In the genomic region with DNA sequence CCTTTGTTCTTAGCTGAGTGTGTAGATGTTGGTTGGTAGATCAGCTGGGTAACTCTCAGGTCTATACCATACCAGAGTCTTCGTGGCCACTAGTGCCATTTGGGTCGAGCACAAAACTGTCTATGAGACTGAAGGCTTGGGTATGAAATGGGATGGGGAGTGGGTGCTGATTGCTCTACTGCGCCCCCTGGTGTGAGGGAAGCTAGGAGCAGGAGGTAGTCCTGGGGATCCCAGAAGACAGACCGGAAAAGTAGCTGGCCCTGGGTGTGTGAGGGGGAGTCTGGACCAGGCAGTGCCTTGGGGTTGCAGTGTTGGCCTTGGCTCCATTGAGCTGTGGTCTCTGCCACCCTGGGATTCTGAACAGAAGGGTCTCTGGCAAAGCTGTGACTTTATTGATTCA, we compare ENCODE assay signal across 8 mouse cellular contexts. TPM values are rescaled to one million over a fixed set of nuclear protein-coding genes. Genes with fewer than 3 reads are reported as not detected.
DNase-seq lines count a peak whose midpoint lies in the region; ATAC-seq and TF ChIP-seq lines count a peak whose summit lies in the region.

No protein-coding gene starts in this region.

- no peak for TF ChIP-seq POLR2A in testis, adult 2 months (IDR thresholded peaks at IDR 0.05; ENCODE audit: control insufficient read depth, low read depth, low read length)
- TF ChIP-seq POLR2A in embryonic fibroblast, embryonic 13.5 days (IDR thresholded peaks at IDR 0.05; ENCODE audit: low read depth, low read length): no peak

- H3K4me2 ChIP-seq in forebrain, postnatal 0 days (ENCODE audit: low read depth): no peak overlapping the region
- no peak overlapping the region for H3K4me2 ChIP-seq in forebrain, embryonic 16.5 days (ENCODE audit: low read length)

- peak; percentile 56 for TF ChIP-seq CTCF in forebrain, postnatal 0 days (IDR thresholded peaks at IDR 0.05; ENCODE audit: low read depth)
- TF ChIP-seq CTCF in testis, adult 2 months (IDR thresholded peaks at IDR 0.05; ENCODE audit: control insufficient read depth, insufficient read depth, insufficient replicate concordance, low read depth, low read length): peak; percentile 54; the same call in 1 of the 2 replicates
- TF ChIP-seq CTCF in embryonic fibroblast, embryonic 13.5 days (IDR thresholded peaks at IDR 0.05; ENCODE audit: borderline replicate concordance, insufficient read depth, low read length): peak; percentile 62; the same call in 1 of the 2 replicates

- no peaks in the 10 kb centered on the region for H3K27me3 ChIP-seq in forebrain, postnatal 0 days (ENCODE audit: insufficient read depth, low read length)
- no peaks in the 10 kb centered on the region for H3K27me3 ChIP-seq in forebrain, embryonic 16.5 days (replicated peaks; ENCODE audit: control insufficient read depth, insufficient read depth, low read length)
- H3K27me3 ChIP-seq in testis, adult 2 months (ENCODE audit: control insufficient read depth, insufficient read depth, low read length): no peaks in the 10 kb centered on the region
- no peaks in the 10 kb centered on the region for H3K27me3 ChIP-seq in forebrain, embryonic 10.5 days (ENCODE audit: poor library complexity, severe bottlenecking)

- H3K36me3 ChIP-seq in forebrain, postnatal 0 days (ENCODE audit: insufficient read depth): peaks cover 52% of the 10 kb centered on the region
- peaks cover 14% of the 10 kb centered on the region for H3K36me3 ChIP-seq in forebrain, embryonic 16.5 days (ENCODE audit: control insufficient read depth, insufficient read depth)
- no peaks in the 10 kb centered on the region for H3K36me3 ChIP-seq in testis, adult 2 months (ENCODE audit: control insufficient read depth, insufficient read depth, low read length)
- peaks cover 52% of the 10 kb centered on the region for H3K36me3 ChIP-seq in forebrain, embryonic 10.5 days (replicated peaks)

- H3K9ac ChIP-seq in forebrain, postnatal 0 days: no peak overlapping the region
- no peak overlapping the region for H3K9ac ChIP-seq in forebrain, embryonic 16.5 days (replicated peaks; ENCODE audit: low read depth, low read length)

- 68% methylated on average over 4 of the region's 4 CpGs for WGBS in forebrain, postnatal 0 days
- WGBS in forebrain, embryonic 16.5 days: 64% methylated on average over 4 of the region's 4 CpGs
- WGBS in forebrain, embryonic 10.5 days: 69% methylated on average over 4 of the region's 4 CpGs

- H3K4me3 ChIP-seq in forebrain, postnatal 0 days (ENCODE audit: low read depth, low read length): no peak overlapping the region
- no peak overlapping the region for H3K4me3 ChIP-seq in forebrain, embryonic 16.5 days (replicated peaks; ENCODE audit: low read length)
- no peak overlapping the region for H3K4me3 ChIP-seq in testis, adult 2 months (ENCODE audit: control insufficient read depth, low read depth, low read length)
- no peak overlapping the region for H3K4me3 ChIP-seq in embryonic fibroblast, embryonic 13.5 days (ENCODE audit: insufficient read depth, low read length)
- no peak overlapping the region for H3K4me3 ChIP-seq in forebrain, embryonic 10.5 days

- no peak for ATAC-seq in forebrain, postnatal 0 days
- no peak for ATAC-seq in forebrain, embryonic 16.5 days

- H3K4me1 ChIP-seq in forebrain, postnatal 0 days (ENCODE audit: insufficient read depth): no peaks in the 10 kb centered on the region
- H3K4me1 ChIP-seq in forebrain, embryonic 16.5 days (replicated peaks; ENCODE audit: control insufficient read depth, insufficient read depth, low read length): peaks cover 6% of the 10 kb centered on the region
- no peaks in the 10 kb centered on the region for H3K4me1 ChIP-seq in testis, adult 2 months (ENCODE audit: control insufficient read depth, insufficient read depth, low read length)
- no peaks in the 10 kb centered on the region for H3K4me1 ChIP-seq in embryonic fibroblast, embryonic 13.5 days (ENCODE audit: control insufficient read depth, insufficient read depth, low read length)
- 0 out of 2 replicates have a peak, but pooled peaks cover 7% of the 10 kb centered on the region for H3K4me1 ChIP-seq in forebrain, embryonic 10.5 days

- H3K9me3 ChIP-seq in forebrain, postnatal 0 days (ENCODE audit: low read length): no peaks in the 10 kb centered on the region
- no peaks in the 10 kb centered on the region for H3K9me3 ChIP-seq in forebrain, embryonic 16.5 days (ENCODE audit: control insufficient read depth, low read length)
- no peaks in the 10 kb centered on the region for H3K9me3 ChIP-seq in forebrain, embryonic 10.5 days

- no peak for DNase-seq in forebrain, postnatal 0 days
- no peak for DNase-seq in testis, postnatal 14 days (ENCODE audit: low spot score)
- peak; percentile 35 for DNase-seq in mesoderm, embryonic 11.5 days (ENCODE audit: low read depth, low spot score)
- DNase-seq in ovary, postnatal 10 days (ENCODE audit: low spot score): no peak
- no peak for DNase-seq in forebrain, embryonic 10.5 days (ENCODE audit: extremely low spot score, low spot score)

- no peak overlapping the region for H3K27ac ChIP-seq in forebrain, postnatal 0 days (ENCODE audit: low read depth, low read length)
- no peak overlapping the region for H3K27ac ChIP-seq in forebrain, embryonic 16.5 days (ENCODE audit: low read length)
- H3K27ac ChIP-seq in testis, adult 2 months (ENCODE audit: control insufficient read depth, insufficient read depth, low read depth, low read length): no peak overlapping the region
- H3K27ac ChIP-seq in embryonic fibroblast, embryonic 13.5 days (ENCODE audit: insufficient read depth, low read length): no peak overlapping the region
- H3K27ac ChIP-seq in forebrain, embryonic 10.5 days: no peak overlapping the region

RNA-seq across cellular contexts. Expression of gene Cerk, which starts 48.3 kb away (rescaled TPM):
- total RNA-seq in forebrain, postnatal 0 days (2014; rRNA removed): 31.7 and 32.9 TPM in 2 replicates
- polyA plus RNA-seq in forebrain, postnatal 0 days (2015; fragmentation: Nextera tagmentation; extraction: Ambion mirVana): 14.5 and 18.0 TPM in 2 replicates
- polyA plus RNA-seq in forebrain, embryonic 16.5 days (2015; fragmentation: Nextera tagmentation; extraction: Ambion mirVana): 23.4 and 23.8 TPM in 2 replicates
- polyA plus RNA-seq in testis, adult 2 months (2012; rRNA removed): 61.5 and 61.7 TPM in 2 replicates
- 9.6 and 10.7 TPM in 2 replicates for polyA plus RNA-seq in embryonic fibroblast, embryonic 13.5 days (2011; ENCODE audit: insufficient read length, low read depth, missing spikeins)
- 10.7 and 10.9 TPM in 2 replicates for polyA plus RNA-seq in forebrain, embryonic 10.5 days (2016; fragmentation: Nextera tagmentation; extraction: Ambion mirVana)
